Mouse (Mus musculus): ENCODE results near the gene Itln1. TPM values are rescaled to one million over a fixed set of nuclear protein-coding genes. Genes with fewer than 3 reads are reported as not detected.
A peak's percentile ranks its signal among the peaks of the same experiment; 100 is the strongest.
"Not testable (repeated sequence)": the region's sequence is repeated elsewhere in the genome, so short reads cannot be mapped to it uniquely, and the experiment has no call there.

The Itln1 gene
- total RNA-seq, 2 experiments from 2014 or later = not detected

DNA sequence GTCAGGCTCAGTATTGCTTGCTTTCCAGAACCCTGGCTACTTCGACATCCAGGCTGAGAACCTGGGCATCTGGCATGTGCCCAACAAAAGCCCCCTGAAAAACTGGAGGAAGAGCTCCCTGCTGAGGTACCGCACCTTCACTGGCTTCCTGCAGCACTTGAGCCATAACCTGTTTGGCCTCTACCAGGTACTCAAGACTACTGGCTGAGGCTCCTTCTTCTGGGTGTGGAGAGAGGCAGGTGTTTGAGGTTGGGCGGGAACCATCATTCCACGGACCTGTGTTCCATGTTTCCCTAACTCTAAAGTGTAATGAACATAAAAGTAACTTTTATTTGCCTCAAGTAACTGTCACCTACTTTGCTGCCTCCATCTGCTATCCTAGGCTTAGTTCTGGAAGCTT, 19.5 kb downstream of the Itln1 start:
- no peak for ATAC-seq (replicated peaks; ENCODE audit: low FRiP score, poor library complexity, severe bottlenecking)

DNA sequence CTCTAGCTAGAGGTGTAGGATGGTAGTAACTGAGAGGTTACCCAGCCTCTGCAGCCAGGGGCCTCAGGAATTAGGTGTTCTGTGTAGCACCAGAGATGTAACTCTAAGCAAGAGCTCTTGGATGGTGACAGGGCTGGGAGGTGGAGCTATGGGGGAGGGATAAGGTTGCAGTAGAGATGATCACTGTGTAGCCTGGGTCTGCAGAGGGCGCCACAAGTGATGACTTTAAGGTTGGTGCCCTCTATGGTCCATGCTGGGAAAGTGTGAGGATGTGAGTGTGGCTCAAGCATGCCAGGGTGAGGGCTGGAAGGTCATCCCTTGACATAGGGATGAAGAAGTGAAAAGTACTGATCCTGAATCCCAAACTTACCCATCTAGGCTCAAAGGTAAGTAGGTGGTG, 20.1 kb downstream of the Itln1 start:
- ATAC-seq (replicated peaks; ENCODE audit: low FRiP score, poor library complexity, severe bottlenecking) = 0 out of 2 replicates have a peak, but pooled peaks have one; percentile 43

DNA sequence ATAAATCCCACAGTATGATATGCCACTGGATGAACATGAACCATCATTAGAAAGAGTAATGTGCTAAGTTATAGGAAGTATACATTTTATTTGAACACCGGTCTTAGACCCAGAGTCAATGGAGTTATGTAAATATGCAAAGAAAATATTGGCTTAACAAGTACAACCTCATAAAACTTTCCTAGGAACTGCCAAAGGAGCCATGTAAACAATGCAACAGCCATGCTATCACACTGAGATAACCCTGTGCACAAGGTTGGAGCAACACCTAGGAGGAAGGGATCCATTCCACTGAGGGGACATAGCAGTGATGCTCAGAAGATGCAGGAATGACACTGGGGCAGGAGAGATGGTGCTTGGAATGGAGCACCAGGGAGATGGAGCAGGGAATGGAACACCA, 21.3 kb downstream of the Itln1 start:
- no peak for ATAC-seq (replicated peaks; ENCODE audit: low FRiP score, poor library complexity, severe bottlenecking)

DNA sequence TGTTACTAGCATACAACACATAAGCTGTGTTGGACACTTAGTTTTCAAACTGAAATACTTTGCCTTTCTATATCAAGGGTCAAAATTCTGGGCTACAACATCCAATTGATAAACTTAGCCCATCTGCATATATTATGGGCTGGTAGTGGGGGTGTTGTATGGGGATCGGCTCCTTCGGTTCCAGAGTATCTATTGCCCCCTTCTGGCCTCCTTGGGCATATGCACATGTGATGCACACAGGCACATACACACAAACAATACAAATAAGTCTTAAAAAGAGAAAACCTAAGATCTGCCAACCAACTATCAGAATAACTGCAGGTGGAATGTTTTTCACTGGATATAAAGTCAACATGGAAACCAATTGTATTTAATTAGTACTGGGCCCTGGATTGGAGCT, 21.9 kb downstream of the Itln1 start:
- ATAC-seq (replicated peaks; ENCODE audit: low FRiP score, poor library complexity, severe bottlenecking) = no peak

DNA sequence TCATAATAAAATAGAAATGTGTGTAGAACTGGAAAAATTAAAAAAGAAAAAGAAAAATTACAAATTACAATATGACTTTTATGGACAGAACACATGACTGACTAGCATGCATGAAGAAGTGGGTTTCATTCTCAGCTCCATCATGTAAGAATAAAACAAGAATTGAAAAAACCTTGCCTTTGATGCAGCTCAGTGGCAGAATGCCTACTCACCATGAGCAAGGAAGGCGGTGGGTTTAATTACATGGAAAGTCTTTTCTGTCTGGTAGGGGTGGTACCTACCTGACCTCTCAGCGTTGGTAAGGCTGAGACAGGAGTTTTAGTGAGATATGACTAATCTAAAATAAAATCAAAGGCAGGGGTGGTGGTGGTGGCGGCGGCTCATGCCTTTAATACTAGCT, 30.5 kb downstream of the Itln1 start:
- no peak for ATAC-seq (replicated peaks; ENCODE audit: low FRiP score, poor library complexity, severe bottlenecking)

DNA sequence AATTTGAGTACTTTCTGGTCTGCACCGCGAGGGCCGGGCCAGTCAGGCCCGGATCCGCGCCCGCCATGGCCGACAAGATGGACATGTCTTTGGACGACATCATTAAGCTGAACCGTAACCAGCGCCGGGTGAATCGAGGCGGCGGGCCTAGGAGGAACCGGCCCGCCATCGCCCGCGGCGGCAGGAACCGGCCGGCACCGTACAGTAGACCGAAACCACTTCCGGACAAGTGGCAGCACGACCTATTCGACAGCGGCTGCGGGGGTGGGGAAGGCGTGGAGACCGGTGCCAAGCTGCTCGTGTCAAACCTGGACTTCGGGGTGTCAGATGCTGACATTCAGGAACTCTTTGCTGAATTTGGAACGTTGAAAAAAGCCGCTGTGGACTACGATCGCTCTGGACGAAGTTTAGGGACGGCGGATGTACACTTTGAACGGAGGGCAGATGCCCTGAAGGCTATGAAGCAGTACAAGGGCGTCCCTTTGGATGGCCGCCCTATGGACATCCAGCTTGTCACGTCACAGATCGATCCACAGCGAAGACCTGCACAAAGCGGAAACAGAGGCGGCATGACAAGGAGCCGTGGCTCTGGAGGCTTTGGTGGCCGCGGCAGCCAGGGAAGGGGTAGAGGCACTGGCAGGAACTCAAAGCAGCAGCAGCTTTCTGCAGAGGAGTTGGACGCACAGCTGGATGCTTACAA, 31.4 kb downstream of the Itln1 start:
- peak; percentile 58 for ATAC-seq (replicated peaks; ENCODE audit: low FRiP score, poor library complexity, severe bottlenecking)

DNA sequence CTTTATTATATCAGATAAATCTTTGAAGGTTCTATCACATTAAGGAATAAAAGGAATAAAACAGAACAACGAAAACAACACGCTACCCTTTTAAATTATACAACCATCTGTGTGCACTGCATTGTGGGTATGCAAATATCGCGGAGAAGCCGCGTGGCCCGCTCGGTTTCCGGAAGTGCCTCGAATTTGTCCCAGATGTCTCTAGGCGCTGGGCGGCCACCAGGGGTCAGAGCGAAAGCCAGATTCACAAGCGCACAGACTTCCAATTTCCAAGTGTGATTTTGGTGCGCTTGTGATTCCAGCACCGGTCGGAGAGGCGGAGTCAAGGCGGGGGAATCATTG, 31.9 kb downstream of the Itln1 start, which contains the start of gene Alyref2:
Alyref2 (plus strand) TSS at position 229 of the 342 bp plus-strand sequence.
- ATAC-seq (replicated peaks; ENCODE audit: low FRiP score, poor library complexity, severe bottlenecking) = peak; percentile 94

DNA sequence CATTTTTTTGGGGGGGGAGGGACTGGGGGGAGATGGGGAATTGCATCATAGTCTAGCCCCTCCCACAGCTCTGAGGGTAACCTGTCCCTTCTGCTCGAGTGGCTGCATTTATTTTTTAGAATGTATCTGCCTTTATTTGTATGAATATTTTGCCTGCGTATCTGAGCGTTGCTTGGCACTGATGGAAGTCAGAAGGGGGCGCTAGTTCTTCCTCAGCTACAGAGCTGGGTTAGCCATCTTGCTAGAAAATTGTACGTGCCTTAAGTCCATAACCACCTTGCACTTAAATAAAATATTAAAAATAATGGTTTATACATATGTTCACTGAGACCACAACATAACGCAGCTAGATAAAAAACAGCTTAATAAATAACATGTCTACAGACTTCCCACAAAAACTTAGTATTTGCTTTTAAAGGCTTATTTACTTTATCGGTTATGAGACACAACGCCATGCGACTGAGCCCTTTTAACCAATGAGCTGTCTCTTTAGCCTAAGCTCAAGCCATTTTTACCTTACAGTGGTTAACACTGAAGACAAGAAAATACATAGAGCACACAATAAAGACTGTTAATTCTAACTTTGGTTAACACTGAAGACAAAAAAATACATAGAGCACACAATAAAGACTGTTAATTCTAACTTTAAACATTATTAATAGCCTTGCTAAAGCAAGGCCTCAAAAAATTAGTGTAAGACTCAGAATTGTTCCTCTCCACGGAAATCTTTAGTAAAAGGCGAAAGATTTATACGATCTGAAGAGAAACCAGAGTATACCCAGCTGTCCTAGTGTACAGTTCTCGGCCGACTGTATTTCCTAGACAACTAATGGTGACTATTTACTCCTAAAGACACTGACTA, 32.5 kb downstream of the Itln1 start:
- ATAC-seq (replicated peaks; ENCODE audit: low FRiP score, poor library complexity, severe bottlenecking) = peak; percentile 53

DNA sequence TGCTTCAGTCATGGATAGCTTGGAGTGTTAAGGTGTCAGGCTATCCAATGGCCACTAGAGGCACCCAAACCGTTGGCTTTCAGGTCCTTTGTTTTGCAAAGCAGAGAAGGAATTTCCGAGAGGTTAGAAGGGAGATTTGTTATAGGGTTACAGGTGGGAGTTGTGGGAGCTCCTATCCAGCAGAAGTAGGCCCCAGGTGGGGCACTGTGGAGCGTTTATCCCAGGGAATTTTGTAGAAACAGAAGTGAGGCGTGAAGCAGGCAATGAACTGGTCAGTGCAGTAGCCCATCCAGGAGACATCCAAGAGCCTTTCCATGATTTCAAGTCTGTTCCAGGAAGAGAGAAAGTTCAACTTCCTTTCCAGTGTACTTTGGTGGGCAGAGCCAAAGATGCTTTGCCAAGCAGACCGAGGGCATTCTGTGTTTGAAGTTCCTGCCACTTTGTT, 33.4 kb downstream of the Itln1 start:
- ATAC-seq (replicated peaks; ENCODE audit: low FRiP score, poor library complexity, severe bottlenecking) = no peak

DNA sequence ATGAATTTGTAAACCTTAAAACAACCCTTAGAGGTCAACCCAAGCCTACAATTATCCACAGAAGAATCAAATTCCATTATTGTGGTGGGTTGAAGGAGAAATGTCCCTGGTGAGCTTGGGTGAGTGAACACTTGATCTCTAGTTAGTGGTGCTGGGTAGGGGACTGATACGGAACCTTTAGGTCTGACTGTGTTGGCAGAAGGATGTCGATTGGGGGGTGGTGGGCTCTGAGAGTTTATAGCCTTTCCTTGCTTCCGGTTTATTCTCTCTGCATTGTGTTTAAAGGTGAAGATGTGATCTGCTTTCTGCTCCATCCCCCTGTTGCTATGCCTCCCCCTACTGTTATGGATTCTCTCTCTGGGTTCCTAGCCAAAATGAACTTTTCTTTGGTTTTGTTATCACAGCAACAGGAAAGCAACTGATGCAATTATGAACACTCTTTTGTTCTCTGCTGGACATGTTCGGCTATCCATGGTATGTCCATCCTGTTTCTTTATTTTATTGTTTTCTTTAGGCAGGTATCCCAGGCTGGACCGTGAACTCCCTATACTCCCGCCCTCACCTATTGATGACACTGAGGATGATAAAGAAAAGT, 34.0 kb downstream of the Itln1 start:
- ATAC-seq (replicated peaks; ENCODE audit: low FRiP score, poor library complexity, severe bottlenecking) = no peak

DNA sequence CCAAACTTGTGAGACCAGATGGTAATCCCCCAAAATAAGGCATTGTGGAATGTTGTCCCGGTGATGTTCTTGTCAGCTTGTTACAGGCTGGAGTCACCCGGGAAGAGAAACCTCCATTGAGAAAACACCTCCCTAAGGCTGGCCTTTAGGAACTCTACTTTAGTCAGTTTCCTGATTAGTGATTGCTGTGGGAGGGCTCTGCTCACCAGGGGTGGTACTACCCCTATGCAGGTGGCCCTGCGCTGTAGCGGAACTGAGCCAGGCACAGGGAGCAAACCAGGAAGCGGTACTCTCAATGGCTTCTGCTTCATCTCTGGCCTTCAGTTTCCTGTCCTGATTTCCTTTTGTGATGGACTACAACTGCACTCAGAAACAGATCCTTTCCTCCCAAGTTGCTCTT, 35.2 kb downstream of the Itln1 start:
- no peak for ATAC-seq (replicated peaks; ENCODE audit: low FRiP score, poor library complexity, severe bottlenecking)

DNA sequence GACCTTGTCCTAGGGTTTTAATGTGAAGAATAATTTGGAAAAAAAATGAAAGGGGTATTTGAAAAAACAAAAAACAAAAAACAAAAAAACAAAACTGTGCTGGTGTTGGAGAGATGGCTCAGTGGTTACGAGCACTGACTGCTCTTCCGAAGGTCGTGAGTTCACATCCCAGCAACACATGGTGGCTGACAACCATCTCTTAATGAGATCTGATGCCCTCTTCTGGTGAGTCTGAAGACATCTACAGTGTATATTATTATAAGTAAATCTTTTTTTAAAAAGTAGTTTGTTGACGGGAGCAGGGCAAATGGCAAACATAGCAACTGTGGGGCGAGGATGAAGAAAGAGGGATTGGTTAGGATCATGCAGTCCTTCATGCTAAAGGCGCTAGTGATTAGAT, 39.7 kb downstream of the Itln1 start:
- ATAC-seq (replicated peaks; ENCODE audit: low FRiP score, poor library complexity, severe bottlenecking) = no peak

DNA sequence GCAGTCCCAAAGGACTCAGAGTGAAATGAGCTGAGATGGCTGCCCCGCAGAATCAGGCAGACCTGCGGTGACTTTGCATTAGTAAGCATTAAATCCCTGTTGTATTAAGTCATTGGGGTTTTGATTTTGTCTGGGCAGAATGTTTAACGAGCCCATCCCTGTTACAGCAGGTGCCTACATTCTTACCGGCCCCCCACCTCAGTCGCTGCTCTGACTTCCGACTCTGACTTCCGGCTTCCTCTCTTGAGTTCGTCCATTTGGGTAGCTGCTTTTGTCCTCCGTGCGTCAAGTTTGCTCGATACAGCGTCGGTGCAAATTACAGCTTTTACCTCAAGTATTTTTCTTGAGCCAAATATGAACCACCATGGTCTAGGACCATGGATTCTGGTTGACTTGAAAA, 40.9 kb downstream of the Itln1 start:
- no peak for ATAC-seq (replicated peaks; ENCODE audit: low FRiP score, poor library complexity, severe bottlenecking)

DNA sequence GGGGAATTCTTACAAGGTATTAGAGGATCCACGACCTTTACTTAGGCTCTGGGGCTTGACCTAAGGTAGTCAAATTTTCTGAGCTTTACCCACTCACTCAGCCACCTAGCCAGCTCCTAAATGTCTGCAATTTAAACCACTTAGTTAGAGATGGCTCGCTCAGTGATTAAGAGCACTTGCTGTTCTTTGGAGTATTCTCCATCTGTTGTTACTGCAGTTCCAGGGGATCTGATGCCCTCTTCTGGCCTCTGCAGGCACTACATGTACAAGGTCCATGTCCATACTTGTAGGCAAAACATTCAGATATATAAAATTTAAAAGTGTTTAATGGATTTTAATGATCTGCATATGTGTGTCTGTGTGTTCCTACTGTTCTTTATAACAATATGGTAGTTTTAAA, 56.1 kb downstream of the Itln1 start:
- ATAC-seq (replicated peaks; ENCODE audit: low FRiP score, poor library complexity, severe bottlenecking) = no peak

DNA sequence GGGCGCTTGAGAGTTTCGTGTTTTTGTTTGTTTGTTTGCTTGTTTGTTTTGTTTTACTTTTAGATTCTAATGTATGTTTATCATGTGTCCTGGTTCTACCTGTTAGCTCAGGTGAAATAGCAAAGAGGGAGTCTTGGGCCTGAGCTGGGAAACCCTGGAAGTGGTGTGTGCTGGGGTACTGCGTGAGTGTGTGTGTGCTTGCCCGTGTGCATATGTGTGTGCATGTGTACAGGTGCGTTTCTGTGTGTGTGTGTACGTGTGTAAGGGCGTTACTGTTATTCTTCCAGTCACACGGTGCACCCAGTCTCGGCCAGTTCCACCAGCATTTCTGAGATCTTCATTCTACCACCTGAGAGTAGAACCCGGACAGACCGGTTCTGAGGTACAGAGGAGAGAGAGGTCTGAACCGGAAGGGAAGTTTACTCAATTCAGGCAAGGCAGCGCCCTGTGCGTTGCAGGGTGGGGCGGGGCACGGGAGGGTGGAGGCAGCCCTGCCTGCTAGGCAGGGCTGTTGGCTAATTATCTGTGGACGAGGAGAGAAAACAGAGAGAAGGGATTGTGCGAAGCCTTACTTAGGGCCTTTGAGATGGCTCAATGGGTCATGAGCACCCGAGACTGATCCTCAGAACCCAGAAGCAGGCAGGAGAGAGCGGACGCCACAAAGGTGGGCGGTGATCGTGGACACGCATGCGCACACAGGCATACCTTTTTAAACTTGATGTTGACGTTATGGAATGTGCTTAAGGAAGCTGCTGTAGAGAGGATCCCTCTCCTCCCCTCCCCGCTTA, 57.1 kb downstream of the Itln1 start:
- no peak for ATAC-seq (replicated peaks; ENCODE audit: low FRiP score, poor library complexity, severe bottlenecking)

DNA sequence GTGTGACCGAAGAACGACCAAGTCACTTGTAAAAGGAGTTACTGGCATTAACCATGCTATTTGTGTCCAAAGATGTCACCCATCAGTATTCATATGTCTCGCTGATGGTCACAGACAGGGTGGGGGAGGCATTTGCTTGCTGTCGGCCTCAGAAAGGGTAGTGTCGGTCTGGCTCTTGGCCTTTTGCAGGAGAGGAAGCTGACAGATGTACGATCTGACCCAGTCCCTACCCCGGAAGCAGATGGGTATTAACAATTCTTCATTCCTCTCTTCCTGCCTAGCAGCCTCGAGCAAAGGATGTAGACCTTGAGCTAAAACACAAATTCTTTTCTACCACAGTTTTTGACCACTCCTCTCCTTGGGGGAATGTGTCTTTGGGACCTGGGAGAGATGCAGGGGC, 58.0 kb downstream of the Itln1 start:
- no peak for ATAC-seq (replicated peaks; ENCODE audit: low FRiP score, poor library complexity, severe bottlenecking)

DNA sequence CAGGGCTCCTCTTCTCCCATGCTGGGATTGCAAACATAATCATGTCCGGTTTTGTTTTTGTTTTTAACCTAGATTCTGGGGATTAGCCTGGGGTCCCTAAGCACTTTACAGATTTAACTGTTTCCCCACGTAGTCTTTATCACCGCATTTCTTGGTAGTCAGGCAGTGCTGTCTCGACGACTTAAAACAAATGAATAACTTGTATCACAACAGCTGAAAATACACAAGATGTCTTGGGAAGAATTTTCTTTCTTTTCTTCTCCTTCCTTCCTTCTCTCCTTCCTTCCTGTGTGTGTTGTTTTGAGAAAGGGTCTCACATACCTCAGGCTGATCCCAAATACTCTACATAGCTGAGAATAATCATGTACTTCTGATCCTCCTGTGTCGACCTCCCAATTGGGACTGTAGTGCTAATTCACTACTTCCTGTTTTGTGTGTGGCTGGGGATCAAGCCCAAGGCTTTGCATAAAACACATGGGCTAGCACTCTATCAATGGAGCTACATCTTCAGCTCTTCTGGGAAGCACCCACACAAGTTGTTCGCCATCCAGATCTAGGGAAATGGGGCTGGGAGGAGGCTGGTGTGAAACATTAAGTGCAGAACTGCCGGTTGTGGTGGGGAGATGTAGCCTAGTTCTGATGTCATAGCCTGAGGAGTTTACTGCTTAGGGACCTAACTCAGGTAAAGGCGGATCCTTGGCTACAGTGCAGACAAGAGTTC, 61.0 kb downstream of the Itln1 start:
- ATAC-seq (replicated peaks; ENCODE audit: low FRiP score, poor library complexity, severe bottlenecking) = no peak

DNA sequence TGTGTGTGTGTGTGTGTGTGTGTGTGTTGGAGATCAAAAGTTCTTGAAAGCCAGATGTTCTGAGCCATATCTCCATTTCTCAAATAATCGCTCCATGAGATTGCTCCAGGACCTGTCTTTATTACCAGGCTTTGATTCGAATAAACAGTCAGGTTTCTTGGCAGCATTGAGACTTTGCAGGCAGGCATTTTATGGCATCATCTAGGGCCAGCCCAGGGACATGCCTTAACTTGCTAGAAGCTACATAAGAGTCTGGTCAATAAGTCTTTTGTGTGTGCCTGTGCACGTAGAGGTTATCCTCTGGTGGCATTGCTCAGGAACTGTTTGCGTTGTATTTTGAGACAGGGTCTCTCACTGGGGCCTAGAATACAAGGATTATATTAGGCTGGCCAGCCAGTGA, 61.6 kb downstream of the Itln1 start:
- no peak for ATAC-seq (replicated peaks; ENCODE audit: low FRiP score, poor library complexity, severe bottlenecking)

DNA sequence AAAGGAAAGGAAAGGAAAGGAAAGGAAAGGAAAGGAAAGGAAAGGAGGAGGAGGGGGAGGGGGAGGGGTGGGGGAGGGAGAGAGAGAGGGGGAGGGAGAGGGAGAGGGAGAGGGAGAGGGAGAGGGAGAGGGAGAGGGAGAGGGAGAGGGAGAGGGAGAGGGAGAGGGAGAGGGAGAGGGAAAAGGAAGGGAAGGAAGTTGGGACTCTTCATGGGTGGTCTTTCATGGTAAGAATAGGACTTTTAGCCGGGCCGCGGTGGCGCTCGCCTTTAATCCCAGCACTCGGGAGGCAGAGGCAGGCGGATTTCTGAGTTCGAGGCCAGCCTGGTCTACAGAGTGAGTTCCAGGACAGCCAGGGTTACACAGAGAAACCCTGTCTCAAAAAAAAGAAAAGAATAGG, 63.2 kb downstream of the Itln1 start:
- not testable (repeated sequence) for ATAC-seq (replicated peaks; ENCODE audit: low FRiP score, poor library complexity, severe bottlenecking)

DNA sequence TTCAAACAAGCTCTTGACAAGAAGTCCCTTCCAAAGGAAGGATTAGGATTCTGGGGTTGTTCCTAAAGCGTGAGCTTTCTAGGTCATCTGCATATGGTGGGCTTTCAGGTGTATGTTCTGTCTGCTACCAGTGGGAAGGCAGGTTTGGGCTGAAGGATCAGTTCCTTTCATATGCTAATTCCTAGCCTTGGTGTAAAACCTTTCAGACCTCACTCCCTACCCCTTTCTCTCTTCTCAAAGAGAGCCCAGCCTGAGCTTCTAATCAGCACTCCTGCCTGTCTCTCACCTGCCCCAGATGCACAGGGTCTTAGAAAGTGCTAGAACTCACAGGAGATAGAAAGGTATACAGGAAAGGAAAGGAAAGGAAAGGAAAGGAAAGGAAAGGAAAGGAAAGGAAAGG, 63.6 kb downstream of the Itln1 start:
- ATAC-seq (replicated peaks; ENCODE audit: low FRiP score, poor library complexity, severe bottlenecking) = no peak
